Mouse (Mus musculus) hindbrain, postnatal 0 days (tissue): ENCODE measurements around the gene Snai3. TPM values are rescaled to one million over a fixed set of nuclear protein-coding genes. Genes with fewer than 3 reads are reported as not detected.
A peak's percentile ranks its signal among the peaks of the same experiment; 100 is the strongest.

Experiments used
- ATAC-seq: fragments of 200-750 bp; cut with Nextera tagmentation; 2 replicates; pipeline ENCODE4 v1.8.0; 2017; ENCODE audit warnings: mild to moderate bottlenecking, moderate TSS enrichment, moderate library complexity
- DNase-seq: peaks from one replicate; pipeline ENCODE4 v3.0.0-alpha.2; 2015; ENCODE audit warnings: low spot score
- H3K27ac ChIP-seq: fragments of 300-500 bp; sonication (generic); 2 replicates; pipeline ENCODE4 v1.5.1; 2014; ENCODE audit warnings: mild to moderate bottlenecking
- H3K27me3 ChIP-seq: fragments of 300-500 bp; sonication (generic); 2 replicates; pipeline ENCODE4 v1.6.1; 2014; ENCODE audit warnings: low read length, mixed read lengths; ENCODE audit not compliant: insufficient read depth
- H3K36me3 ChIP-seq: fragments of 300-500 bp; sonication (generic); 2 replicates; pipeline ENCODE4 v1.6.1; 2014; ENCODE audit warnings: low read length, mixed read lengths; ENCODE audit not compliant: insufficient read depth
- H3K4me1 ChIP-seq: fragments of 300-500 bp; sonication (generic); 2 replicates; pipeline ENCODE4 v1.6.1; 2014; ENCODE audit warnings: antibody characterized with exemption, low read length, mixed read lengths; ENCODE audit not compliant: insufficient read depth
- H3K4me2 ChIP-seq: fragments of 300-500 bp; sonication (generic); 2 replicates; pipeline ENCODE4 v1.6.1; 2014; ENCODE audit warnings: low read depth, mild to moderate bottlenecking, low read length, moderate library complexity, mixed read lengths
- H3K4me3 ChIP-seq: fragments of 300-500 bp; sonication (generic); 2 replicates; pipeline ENCODE4 v1.5.1; 2014; ENCODE audit warnings: low read length
- H3K9ac ChIP-seq: fragments of 300-500 bp; sonication (generic); replicated peaks from 2 replicates; pipeline ENCODE4 v1.6.1; 2014; ENCODE audit warnings: mild to moderate bottlenecking, low read length, moderate library complexity, mixed read lengths
- H3K9me3 ChIP-seq: fragments of 300-500 bp; sonication (generic); 2 replicates; pipeline ENCODE4 v1.6.1; 2016; ENCODE audit warnings: low read length, mixed read lengths
- CTCF ChIP-seq: IDR thresholded peaks from 2 replicates; pipeline ENCODE4 v1.5.1; 2016; ENCODE audit warnings: antibody characterized with exemption, control low read depth, low read depth
- WGBS: fragments of 180-500 bp; shearing (Covaris S2); extraction: QIAGEN DNeasy Blood & Tissue Kit; methylation state at CpG from one replicate; pipeline ENCODE4 v1.1.7; 2014; 5-methylcytosine and 5-hydroxymethylcytosine counted together
- polyA plus RNA-seq: library from polyadenylated mRNA; unstranded; fragments of >200 nt; fragmentation: Nextera tagmentation; extraction: Ambion mirVana; gene quantifications from 2 replicates; pipeline ENCODE4 v1.2.1, GENCODE M21; 2015
- total RNA-seq: library from RNA; depleted of rRNA; stranded (reverse); fragments of >200 nt; gene quantifications from 2 replicates; pipeline ENCODE4 v1.2.3, GENCODE M21; 2014

Gene Snai3
- total and polyA plus RNA-seq, 2 experiments from 2014 or later: not detected

DNA sequence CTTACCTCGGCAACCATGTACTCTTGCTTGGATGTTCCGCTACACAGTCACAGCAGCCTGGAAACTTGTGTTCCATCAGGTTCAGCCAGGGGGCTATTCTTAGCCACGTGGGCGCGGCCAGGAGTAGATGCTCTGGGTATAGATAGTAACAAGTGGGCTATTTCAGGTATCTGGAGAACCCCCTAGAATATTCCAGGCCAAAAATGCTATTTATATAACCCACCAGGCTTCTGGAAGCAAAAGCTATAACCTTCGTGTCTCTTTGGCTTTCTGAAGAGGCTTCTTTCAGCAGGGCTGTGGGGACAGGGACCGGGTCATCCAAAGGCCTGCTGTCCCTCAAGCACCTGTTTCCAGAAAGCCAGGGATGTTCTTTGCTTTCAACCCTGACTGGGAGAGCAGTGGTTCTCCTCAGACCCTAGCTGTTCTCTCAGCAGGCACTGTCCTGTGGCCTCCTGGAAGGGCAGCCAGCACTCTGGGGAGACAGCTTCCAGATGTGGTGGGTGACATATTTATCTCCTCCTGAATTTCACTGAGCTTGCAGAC lies 9.3 kb downstream of the Snai3 start:
- Histone ChIP-seq H3K9me3 (no peaks in the 10 kb centered on the region), H3K27ac (no peak overlapping the region), H3K36me3 (no peaks in the 10 kb centered on the region), H3K4me3 (no peak overlapping the region), H3K4me1 (no peaks in the 10 kb centered on the region), H3K9ac (no peak overlapping the region), H3K4me2 (no peak overlapping the region), H3K27me3 (no peaks in the 10 kb centered on the region)
- no peak for TF ChIP-seq CTCF
- 79% methylated on average over 7 of the region's 7 CpGs for WGBS
- DNase-seq (no peak), ATAC-seq (no peak)

DNA sequence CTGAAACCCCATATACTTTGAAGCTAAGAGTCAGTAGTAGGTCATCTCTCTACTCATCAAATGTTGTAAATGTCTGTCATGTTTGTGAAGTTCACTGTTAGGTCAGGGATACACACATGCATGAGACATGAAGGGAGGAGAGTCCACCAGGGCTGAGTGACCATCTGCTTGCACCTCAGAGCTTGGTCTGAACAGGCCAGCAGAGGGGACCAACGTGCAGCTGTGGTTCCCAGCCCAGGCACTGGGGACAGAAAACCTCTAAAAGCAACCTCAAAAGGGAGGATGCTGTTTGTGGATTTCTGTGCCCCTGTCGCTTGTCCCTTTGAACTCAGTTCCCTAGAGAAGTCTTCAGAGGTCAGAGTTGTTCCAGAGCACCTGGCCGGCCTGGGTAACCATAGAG lies 15.3 kb downstream of the Snai3 start:
- Histone ChIP-seq H3K4me2 (peak overlapping the region; percentile 74), H3K4me1 (peaks cover 16% of the 10 kb centered on the region; the same call in 1 of the 2 replicates), H3K9ac (no peak overlapping the region; the same call in 1 of the 2 replicates), H3K27ac (peak overlapping the region; percentile 45; the same call in 1 of the 2 replicates), H3K9me3 (no peaks in the 10 kb centered on the region), H3K36me3 (no peaks in the 10 kb centered on the region), H3K27me3 (no peaks in the 10 kb centered on the region), H3K4me3 (no peak overlapping the region)
- WGBS: 59% methylated on average over 3 of the region's 3 CpGs
- DNase-seq: no peak
- no peak for ATAC-seq
- peak; percentile 42 for TF ChIP-seq CTCF

DNA sequence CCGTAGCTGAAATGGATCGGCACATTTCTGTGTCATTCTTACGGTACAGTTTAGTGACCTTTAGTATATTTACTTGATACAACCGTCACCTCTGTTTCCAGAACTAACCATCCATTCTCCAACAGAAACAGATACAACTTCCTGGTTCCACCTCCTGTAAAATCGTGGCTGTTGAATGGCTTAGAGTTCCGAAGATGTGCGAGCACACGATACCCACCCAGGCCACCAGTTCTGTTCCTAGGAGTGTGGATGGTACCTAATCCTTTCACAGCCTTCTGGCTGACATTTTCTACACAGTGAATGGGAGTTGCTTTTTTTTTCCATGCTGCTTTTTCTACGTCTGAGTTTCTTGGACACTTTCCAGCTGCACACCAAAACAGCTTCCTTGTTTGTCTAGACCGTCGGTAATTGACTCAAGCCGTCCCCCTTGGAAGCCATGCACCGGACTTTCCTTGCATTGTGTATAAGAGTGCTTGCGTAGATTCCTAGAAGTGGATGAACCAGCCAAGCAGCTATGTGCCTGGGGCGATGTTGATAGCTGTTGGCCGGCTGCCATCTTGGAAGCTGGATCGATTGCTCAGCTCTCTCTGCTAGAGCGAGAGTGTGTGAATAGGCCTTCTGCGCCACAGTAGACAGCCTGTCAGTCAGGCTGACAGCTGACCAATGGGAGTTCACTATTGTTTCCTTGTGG lies 16.3 kb downstream of the Snai3 start:
- Histone ChIP-seq H3K9ac (peak overlapping the region; percentile 67), H3K4me1 (peaks cover 16% of the 10 kb centered on the region; the same call in 1 of the 2 replicates), H3K27me3 (no peaks in the 10 kb centered on the region), H3K4me2 (peak overlapping the region; percentile 74), H3K27ac (peak overlapping the region; percentile 94), H3K36me3 (peaks cover 4% of the 10 kb centered on the region; the same call in 1 of the 2 replicates), H3K9me3 (no peaks in the 10 kb centered on the region), H3K4me3 (peak overlapping the region; percentile 64)
- peak; percentile 50 for ATAC-seq
- 3% methylated on average over 19 of the region's 19 CpGs for WGBS
- TF ChIP-seq CTCF: no peak
- peak; percentile 93 for DNase-seq

DNA sequence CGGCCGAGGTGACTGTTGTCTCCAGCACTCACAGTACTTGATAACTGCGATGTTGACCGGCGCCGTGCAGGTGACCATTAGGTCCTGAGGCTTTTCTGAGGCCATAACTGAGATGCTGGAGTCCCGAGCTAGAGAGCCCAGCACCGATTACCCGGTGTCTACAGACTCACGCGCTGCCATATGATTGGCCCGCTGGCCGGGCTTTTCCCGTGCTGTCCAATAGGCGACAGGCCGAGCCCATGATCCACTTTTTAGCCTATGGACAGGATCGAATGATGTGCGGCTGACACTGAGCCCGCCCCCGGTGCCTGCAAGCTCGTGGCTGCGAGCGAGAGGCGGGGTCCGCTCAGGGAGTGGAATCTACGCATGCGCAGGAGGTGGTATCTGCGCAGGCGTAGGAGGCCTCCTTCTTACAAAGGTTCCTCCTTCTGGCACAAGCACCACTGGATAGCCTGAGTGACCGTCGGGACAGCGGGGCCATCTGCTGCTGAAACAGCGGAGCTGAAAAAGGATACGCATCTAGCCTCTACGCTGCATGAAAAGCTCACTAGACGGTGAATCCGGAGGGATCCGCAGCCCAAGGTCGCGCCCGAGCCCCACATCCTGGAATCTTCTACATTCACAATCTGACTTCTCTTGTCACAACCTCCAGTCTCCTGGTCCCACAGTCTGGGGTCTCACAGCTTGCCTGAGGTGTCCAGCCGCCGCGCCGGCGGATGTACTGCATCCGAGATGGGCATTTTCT lies 17.1 kb downstream of the Snai3 start, which contains the start of gene Mvd:
Mvd (minus strand) TSS at position 161 of the 745 bp plus-strand sequence.
- TF ChIP-seq CTCF: peak; percentile 53
- under 1% methylated on average over 47 of the region's 47 CpGs for WGBS

DNA sequence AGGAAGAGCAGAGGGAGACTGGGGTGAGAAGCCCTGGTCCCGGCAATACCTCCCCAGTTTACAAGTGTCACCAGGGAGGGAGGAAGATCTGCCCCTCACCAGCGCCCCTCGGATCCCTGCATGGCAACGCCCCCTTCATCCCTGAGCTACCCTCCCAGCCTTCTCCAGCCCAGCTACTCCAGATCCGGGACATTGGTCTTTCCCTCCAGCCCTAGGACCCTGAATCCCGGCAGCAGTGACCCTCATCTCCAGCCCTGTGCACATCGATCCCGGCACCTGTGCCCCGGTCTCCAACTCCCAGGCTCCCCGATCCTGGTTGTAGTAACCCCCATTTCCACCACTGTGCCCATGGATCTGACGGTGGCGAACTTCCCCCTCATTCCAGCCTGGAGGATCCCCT lies 17.8 kb downstream of the Snai3 start:
- no peak for TF ChIP-seq CTCF
- H3K27me3 ChIP-seq: no peaks in the 10 kb centered on the region
- peak overlapping the region; percentile 64 for H3K4me3 ChIP-seq
- H3K4me1 ChIP-seq: peaks cover 16% of the 10 kb centered on the region; the same call in 1 of the 2 replicates
- H3K4me2 ChIP-seq: peak overlapping the region; percentile 70
- WGBS: 0% methylated on average over 12 of the region's 12 CpGs
- peak overlapping the region; percentile 82 for H3K27ac ChIP-seq
- H3K9me3 ChIP-seq: no peaks in the 10 kb centered on the region
- ATAC-seq (no peak), DNase-seq (peak; percentile 27)
- H3K9ac ChIP-seq: peak overlapping the region; percentile 71
- peaks cover 13% of the 10 kb centered on the region; the same call in 1 of the 2 replicates for H3K36me3 ChIP-seq

More for the DNA sequence above, 17.1 kb downstream of the Snai3 start, which contains the start of gene Mvd:
- peaks cover 8% of the 10 kb centered on the region; the same call in 1 of the 2 replicates for H3K36me3 ChIP-seq
- H3K27ac ChIP-seq: peak within 1 kb of the TSS; percentile 94
- ATAC-seq: peak; percentile 98
- H3K9ac ChIP-seq: peak within 1 kb of the TSS; percentile 71
- H3K27me3 ChIP-seq: no peaks in the 10 kb centered on the region
- peak; percentile 100 for DNase-seq
- H3K4me1 ChIP-seq: peaks cover 16% of the 10 kb centered on the region; the same call in 1 of the 2 replicates
- H3K4me2 ChIP-seq: peak within 1 kb of the TSS; percentile 74
- H3K4me3 ChIP-seq: peak within 1 kb of the TSS; percentile 64
- H3K9me3 ChIP-seq: no peaks in the 10 kb centered on the region

DNA sequence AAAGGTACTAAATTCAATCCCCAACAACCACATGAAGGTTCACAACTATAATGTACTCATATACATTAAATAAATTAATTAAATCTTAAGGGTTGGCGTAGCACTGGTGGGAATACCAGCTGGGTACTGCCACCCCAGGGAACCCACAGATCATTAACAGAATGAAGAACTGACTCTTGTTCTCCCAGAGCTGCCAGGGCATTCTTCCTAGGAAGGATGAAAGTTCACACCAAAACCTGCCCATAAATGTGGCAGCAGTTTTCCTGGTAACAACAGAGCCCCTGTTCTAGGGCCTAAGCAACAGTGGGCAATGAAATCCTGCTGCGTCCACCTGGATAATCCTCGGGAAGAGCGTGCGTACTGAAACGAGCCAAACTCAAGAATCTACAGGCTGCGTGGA lies 18.2 kb downstream of the Snai3 start:
- Histone ChIP-seq H3K27ac (peak overlapping the region; percentile 82; the same call in 1 of the 2 replicates), H3K9me3 (no peaks in the 10 kb centered on the region), H3K27me3 (no peaks in the 10 kb centered on the region), H3K9ac (peak overlapping the region; percentile 71), H3K4me1 (peaks cover 16% of the 10 kb centered on the region; the same call in 1 of the 2 replicates), H3K4me2 (peak overlapping the region; percentile 70), H3K36me3 (peaks cover 13% of the 10 kb centered on the region; the same call in 1 of the 2 replicates), H3K4me3 (peak overlapping the region; percentile 64)
- ATAC-seq (no peak), DNase-seq (no peak)
- 12% methylated on average over 7 of the region's 7 CpGs for whole genome bisulfite sequencing
- TF ChIP-seq CTCF: no peak
